Mouse (Mus musculus) liver, embryonic 13.5 days (tissue): ENCODE data around the gene Nos3. TPM values are rescaled to one million over a fixed set of nuclear protein-coding genes. Genes with fewer than 3 reads are reported as not detected.
A peak's percentile ranks its signal among the peaks of the same experiment; 100 is the strongest.

ENCODE experiments used
- ATAC-seq: fragments of 200-750 bp; cut with Nextera tagmentation; 2 replicates; pipeline ENCODE4 v1.8.0; 2017; ENCODE audit warnings: low read depth, mild to moderate bottlenecking, moderate number of reproducible peaks, moderate library complexity
- DNase-seq: peaks from one replicate; pipeline ENCODE4 v3.0.0; 2022
- H3K27ac ChIP-seq: fragments of 300-500 bp; sonication (generic); 2 replicates; pipeline ENCODE4 v1.5.1; 2015; ENCODE audit warnings: moderate library complexity, mild to moderate bottlenecking, inconsistent platforms
- H3K27me3 ChIP-seq: fragments of 300-500 bp; sonication (generic); 2 replicates; pipeline ENCODE4 v1.6.1; 2015; ENCODE audit warnings: mild to moderate bottlenecking, inconsistent platforms
- H3K36me3 ChIP-seq: fragments of 300-500 bp; sonication (generic); 2 replicates; pipeline ENCODE4 v1.6.1; 2015; ENCODE audit warnings: mild to moderate bottlenecking, inconsistent platforms
- H3K4me1 ChIP-seq: fragments of 300-500 bp; sonication (generic); replicated peaks from 2 replicates; pipeline ENCODE4 v1.6.1; 2015; ENCODE audit warnings: inconsistent platforms
- H3K4me2 ChIP-seq: fragments of 300-500 bp; sonication (generic); 2 replicates; pipeline ENCODE4 v1.6.1; 2015; ENCODE audit warnings: inconsistent platforms, mild to moderate bottlenecking, moderate library complexity
- H3K4me3 ChIP-seq: fragments of 300-500 bp; sonication (generic); replicated peaks from 2 replicates; pipeline ENCODE4 v1.5.1; 2015; ENCODE audit warnings: mild to moderate bottlenecking, inconsistent platforms
- H3K9ac ChIP-seq: fragments of 300-500 bp; sonication (generic); 2 replicates; pipeline ENCODE4 v1.6.1; 2015; ENCODE audit warnings: mild to moderate bottlenecking, inconsistent platforms
- H3K9me3 ChIP-seq: fragments of 300-500 bp; sonication (generic); replicated peaks from 2 replicates; pipeline ENCODE4 v1.6.1; 2016; ENCODE audit warnings: inconsistent platforms
- WGBS: fragments of 180-500 bp; shearing (Covaris S2); methylation state at CpG from one replicate; pipeline ENCODE4 v1.1.7; 2015; ENCODE audit not compliant: insufficient replicate concordance; 5-methylcytosine and 5-hydroxymethylcytosine counted together
- polyA plus RNA-seq: library from polyadenylated mRNA; unstranded; fragments of >200 nt; fragmentation: Nextera tagmentation; extraction: Ambion mirVana; gene quantifications from 2 replicates; pipeline ENCODE4 v1.2.1, GENCODE M21; 2015

The Nos3 gene
- polyA plus RNA-seq, 1 experiment from 2014 or later, result 2.7 TPM

DNA sequence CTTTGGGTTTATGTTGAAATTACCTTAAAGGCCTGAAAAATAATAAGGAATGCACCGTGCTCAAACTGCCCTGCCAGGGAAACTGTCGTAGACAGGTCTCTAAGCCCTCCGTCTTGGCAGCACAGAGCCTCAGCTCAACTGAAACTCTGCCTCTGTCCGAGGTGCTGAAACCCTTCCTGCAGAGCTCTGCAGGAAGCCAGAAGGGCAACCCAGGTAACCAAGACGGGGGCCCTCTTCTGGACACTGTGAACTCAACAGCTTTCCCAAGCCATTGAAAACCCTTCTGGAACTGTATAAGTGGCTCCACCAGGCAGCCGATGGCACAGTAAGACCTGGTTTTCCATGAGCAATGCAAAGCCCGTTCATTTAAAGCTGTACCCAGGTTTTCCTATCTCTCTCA, 7.1 kb upstream of the Nos3 start:
- WGBS, result 14% methylated on average over 7 of the region's 7 CpGs
- Histone ChIP-seq H3K9me3 (no peaks in the 10 kb centered on the region), H3K27ac (no peak overlapping the region), H3K4me3 (no peak overlapping the region), H3K36me3 (no peaks in the 10 kb centered on the region), H3K9ac (no peak overlapping the region), H3K4me1 (peaks cover 4% of the 10 kb centered on the region), H3K27me3 (peaks cover 46% of the 10 kb centered on the region), H3K4me2 (no peak overlapping the region)
- DNase-seq (no peak), ATAC-seq (peak; percentile 31; the same call in 1 of the 2 replicates)

DNA sequence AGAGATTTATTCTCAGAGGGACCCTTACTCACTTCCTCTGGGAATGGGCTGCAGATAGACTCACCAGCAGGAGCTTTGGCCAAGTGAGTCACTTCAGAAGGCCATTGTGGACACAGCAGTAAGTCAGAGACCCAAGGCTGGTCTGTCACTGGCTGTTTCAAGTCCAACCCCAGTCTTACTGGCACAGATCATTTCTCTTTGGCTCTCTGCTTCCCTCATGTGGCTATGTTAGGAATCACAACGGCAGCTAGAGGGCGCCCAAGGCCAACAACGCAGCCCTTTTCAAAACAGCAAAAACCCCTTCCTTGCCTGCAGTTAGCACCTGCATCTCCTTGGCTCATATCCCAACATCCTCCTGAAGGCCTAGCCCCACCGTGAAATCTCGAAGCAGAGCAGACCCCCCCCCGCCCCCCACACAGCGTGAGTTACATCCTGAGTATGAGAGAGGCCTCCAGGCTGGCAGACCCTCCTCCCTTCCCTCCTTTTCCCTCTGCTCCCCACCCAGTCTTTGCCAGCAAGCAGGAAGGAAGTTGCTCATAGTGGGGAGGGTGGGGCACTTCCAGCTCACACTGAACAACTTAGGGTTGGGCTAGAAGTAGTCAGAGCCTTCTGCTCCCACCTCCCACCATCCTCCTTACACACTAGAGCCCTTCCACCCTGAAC, 3.7 kb upstream of the Nos3 start:
- Histone ChIP-seq H3K4me2 (no peak overlapping the region), H3K4me3 (no peak overlapping the region), H3K27ac (no peak overlapping the region), H3K27me3 (peaks cover 41% of the 10 kb centered on the region), H3K4me1 (peaks cover 9% of the 10 kb centered on the region), H3K9ac (no peak overlapping the region), H3K9me3 (no peaks in the 10 kb centered on the region), H3K36me3 (no peaks in the 10 kb centered on the region)
- DNase-seq, result peak; percentile 46
- under 1% methylated on average over 7 of the region's 7 CpGs for WGBS
- ATAC-seq, result 0 out of 2 replicates have a peak, but pooled peaks have one; percentile 29

DNA sequence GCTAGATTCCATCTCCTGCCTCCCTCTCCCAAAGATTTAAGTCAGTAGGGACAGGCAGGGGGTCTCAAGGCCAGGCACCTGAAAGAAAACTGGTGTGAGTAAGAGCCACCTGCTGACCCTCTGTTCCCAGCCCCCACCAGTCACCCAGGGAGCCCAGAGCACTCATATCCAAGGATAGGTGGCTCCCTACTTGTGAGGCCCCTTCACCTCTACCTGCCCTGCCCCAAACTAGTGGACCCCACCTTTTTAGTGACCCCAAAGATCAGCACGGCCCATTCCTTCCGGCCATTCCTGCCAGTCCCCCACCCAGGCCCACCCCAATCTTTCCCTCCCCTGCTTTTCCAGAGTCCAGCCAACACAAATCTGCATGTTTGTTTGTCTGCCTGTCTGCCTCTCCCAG, 1.1 kb upstream of the Nos3 start:
- no peaks in the 10 kb centered on the region for H3K9me3 ChIP-seq
- no peak overlapping the region for H3K4me2 ChIP-seq
- H3K9ac ChIP-seq, result no peak overlapping the region
- H3K27ac ChIP-seq, result no peak overlapping the region
- DNase-seq (no peak), ATAC-seq (no peak)
- H3K27me3 ChIP-seq, result peaks cover 52% of the 10 kb centered on the region
- H3K4me3 ChIP-seq, result no peak overlapping the region
- H3K4me1 ChIP-seq, result peaks cover 9% of the 10 kb centered on the region
- H3K36me3 ChIP-seq, result no peaks in the 10 kb centered on the region
- 62% methylated on average over 2 of the region's 2 CpGs for WGBS

DNA sequence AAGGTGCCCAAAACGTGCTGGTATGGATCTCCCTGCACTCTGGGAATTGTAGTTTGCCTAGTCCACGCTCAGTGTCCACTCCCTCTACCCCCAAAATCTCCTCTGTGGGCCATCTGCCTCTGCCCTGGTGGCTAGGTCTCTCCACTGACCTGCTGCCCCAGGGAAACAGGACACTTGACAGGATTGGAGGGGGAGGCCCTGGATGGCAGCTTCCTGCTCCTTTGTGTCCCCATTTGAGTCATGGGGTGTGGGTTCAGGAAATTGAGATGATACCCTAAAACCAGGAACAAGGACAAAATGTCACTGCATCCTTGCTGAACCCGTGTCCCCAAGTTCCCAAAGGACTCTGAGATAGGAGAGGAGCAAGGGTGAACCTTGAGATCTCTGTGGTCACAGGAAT, 549 bp upstream of the Nos3 start:
- no peak for DNase-seq
- Histone ChIP-seq H3K4me2 (no peak overlapping the region), H3K27ac (no peak overlapping the region), H3K4me3 (no peak overlapping the region), H3K36me3 (no peaks in the 10 kb centered on the region), H3K27me3 (peaks cover 50% of the 10 kb centered on the region), H3K9ac (no peak overlapping the region), H3K9me3 (no peaks in the 10 kb centered on the region), H3K4me1 (peaks cover 9% of the 10 kb centered on the region)
- 49% methylated on average over 3 of the region's 3 CpGs for WGBS
- ATAC-seq, result no peak

DNA sequence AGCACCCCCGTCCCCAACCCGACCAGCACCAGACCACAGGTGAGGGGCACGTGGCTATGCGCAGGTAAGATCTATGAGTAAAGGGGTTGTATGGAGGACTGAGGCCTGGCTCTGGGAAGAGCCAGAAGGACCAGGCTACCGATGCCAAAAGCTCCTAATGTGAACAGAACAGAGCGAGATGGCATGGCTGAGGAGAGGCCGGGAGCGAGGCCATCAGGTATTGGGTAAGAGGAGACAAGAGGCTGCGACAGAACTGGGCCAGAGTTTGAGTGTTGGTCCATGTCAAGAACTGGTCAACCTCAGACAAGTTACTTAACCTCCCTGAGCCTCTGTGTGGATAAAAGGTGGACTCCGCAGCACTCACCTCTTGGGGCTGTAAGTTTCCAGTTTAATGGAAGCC, 353 bp downstream of the Nos3 start:
- peak overlapping the region; percentile 21; the same call in 1 of the 2 replicates for H3K4me2 ChIP-seq
- no peak for DNase-seq
- peak overlapping the region; percentile 29 for H3K27ac ChIP-seq
- 0 out of 2 replicates have a peak overlapping the region, but pooled peaks have one; percentile 0 for H3K9ac ChIP-seq
- no peak for ATAC-seq
- no peaks in the 10 kb centered on the region for H3K9me3 ChIP-seq
- WGBS, result 44% methylated on average over 10 of the region's 10 CpGs
- peaks cover 9% of the 10 kb centered on the region for H3K4me1 ChIP-seq
- H3K4me3 ChIP-seq, result no peak overlapping the region
- H3K36me3 ChIP-seq, result no peaks in the 10 kb centered on the region
- H3K27me3 ChIP-seq, result peaks cover 47% of the 10 kb centered on the region

DNA sequence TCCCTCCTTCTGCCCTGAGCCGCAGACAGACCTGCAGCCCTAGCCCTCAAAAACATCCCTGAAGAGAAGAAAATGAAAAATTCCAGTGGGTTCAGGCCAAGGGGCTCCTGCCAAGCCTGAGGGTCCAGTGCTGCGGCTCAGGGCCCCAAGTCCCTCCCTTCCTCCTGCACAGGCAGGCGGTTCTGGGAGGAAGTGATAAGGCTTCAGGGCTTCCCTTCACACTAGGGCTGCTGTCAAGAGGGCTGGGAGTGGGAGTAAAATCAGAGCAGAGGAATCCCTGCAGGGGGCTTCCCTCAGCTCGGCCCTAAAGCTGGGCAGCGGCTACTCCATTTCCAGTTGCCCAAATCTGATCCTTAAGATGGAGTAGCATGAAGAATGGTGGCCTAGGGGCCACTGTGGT, 918 bp downstream of the Nos3 start:
- Histone ChIP-seq H3K27me3 (peaks cover 47% of the 10 kb centered on the region), H3K9ac (0 out of 2 replicates have a peak overlapping the region, but pooled peaks have one; percentile 0), H3K36me3 (no peaks in the 10 kb centered on the region), H3K4me1 (peaks cover 9% of the 10 kb centered on the region), H3K4me3 (no peak overlapping the region), H3K4me2 (peak overlapping the region; percentile 21; the same call in 1 of the 2 replicates), H3K27ac (peak overlapping the region; percentile 29), H3K9me3 (no peaks in the 10 kb centered on the region)
- WGBS, result 3% methylated on average over 5 of the region's 5 CpGs
- DNase-seq, result no peak
- ATAC-seq, result no peak

DNA sequence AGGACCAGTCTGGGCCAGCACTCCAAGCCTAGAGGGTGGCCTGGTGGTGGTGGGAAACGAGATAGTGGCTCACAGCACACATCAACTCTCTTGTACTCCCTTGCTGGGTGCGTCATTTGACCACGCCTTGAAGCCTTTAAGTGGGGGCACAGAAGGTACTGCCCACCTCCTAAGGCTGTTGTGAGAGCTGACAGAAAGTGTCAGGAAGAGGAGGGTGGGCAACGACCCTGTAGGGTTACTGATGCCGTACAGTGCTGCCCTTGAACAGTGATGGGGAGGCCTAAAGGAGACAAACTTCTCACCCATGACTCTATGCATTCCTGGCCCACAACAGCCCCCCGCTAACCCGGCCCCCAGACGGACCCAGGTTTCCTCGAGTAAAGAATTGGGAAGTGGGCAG, 1.8 kb downstream of the Nos3 start:
- peaks cover 47% of the 10 kb centered on the region for H3K27me3 ChIP-seq
- H3K4me3 ChIP-seq, result no peak overlapping the region

DNA sequence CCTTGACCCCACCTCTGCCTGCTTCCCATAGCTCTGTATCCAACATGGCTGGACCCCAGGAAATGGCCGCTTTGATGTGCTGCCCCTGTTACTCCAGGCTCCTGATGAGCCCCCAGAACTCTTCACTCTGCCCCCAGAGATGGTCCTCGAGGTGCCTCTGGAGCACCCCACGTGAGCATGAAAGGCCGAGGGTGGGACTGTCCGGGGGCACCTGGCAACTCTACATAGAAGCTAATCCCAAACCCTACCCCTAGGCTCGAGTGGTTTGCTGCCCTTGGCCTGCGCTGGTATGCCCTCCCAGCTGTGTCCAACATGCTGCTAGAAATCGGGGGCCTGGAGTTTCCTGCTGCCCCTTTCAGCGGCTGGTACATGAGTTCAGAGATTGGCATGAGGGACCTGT, 5.2 kb downstream of the Nos3 start:
- H3K4me1 ChIP-seq, result peaks cover 9% of the 10 kb centered on the region
- no peaks in the 10 kb centered on the region for H3K36me3 ChIP-seq
- WGBS, result 64% methylated on average over 9 of the region's 9 CpGs
- H3K27ac ChIP-seq, result no peak overlapping the region
- H3K4me2 ChIP-seq, result no peak overlapping the region
- H3K9ac ChIP-seq, result no peak overlapping the region
- ATAC-seq (no peak), DNase-seq (no peak)
- peaks cover 29% of the 10 kb centered on the region for H3K27me3 ChIP-seq
- H3K9me3 ChIP-seq, result no peaks in the 10 kb centered on the region
- no peak overlapping the region for H3K4me3 ChIP-seq

More for the DNA sequence above, 1.8 kb downstream of the Nos3 start:
- H3K36me3 ChIP-seq, result no peaks in the 10 kb centered on the region
- no peak overlapping the region for H3K4me2 ChIP-seq
- WGBS, result 58% methylated on average over 9 of the region's 9 CpGs
- H3K27ac ChIP-seq, result no peak overlapping the region
- no peaks in the 10 kb centered on the region for H3K9me3 ChIP-seq
- DNase-seq, result no peak
- no peak overlapping the region for H3K9ac ChIP-seq
- no peak for ATAC-seq
- H3K4me1 ChIP-seq, result peaks cover 9% of the 10 kb centered on the region

DNA sequence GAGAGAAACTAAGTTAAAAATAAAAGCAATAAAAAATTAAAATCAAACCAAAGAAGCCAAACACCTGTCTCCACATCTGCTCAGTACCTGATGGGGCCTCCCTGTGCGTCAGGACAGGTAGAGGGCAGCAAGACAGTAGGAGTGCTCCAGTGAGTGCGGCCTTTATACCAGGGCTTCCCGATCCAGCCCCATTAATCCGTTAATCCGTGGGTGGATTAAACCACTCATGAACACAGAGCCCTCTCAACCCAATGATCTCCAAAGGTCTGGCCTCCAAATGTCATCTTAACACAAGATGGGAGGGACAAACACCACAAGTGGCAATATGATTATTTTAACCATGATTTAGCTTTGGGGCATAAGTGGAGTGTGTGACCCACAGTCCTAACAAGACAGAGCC, 9.2 kb downstream of the Nos3 start:
- H3K36me3 ChIP-seq, result no peaks in the 10 kb centered on the region
- ATAC-seq, result no peak

DNA sequence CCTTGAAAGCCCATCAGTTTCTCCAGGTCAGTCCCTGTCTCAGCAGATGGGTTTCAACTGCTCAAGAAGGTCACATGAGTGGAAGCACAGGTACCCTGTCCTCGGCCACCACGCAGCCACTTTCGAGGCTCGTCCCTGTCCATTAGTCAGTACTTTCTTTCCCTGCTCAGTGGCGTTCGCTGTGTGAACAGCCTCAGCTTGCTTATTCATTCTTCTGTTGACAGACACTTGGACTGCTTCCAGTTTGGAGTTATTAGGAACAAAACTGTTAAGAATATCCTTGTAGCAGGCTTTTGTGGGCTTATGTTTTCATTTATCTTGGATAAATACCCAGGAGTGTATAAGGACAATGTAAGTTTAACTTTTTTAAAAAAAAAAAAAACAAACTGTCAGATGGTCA, 9.6 kb downstream of the Nos3 start:
- Histone ChIP-seq H3K9ac (no peak overlapping the region), H3K4me1 (no peaks in the 10 kb centered on the region), H3K4me3 (no peak overlapping the region), H3K27me3 (peaks cover 16% of the 10 kb centered on the region), H3K36me3 (no peaks in the 10 kb centered on the region), H3K27ac (no peak overlapping the region), H3K4me2 (no peak overlapping the region), H3K9me3 (no peaks in the 10 kb centered on the region)
- DNase-seq (no peak), ATAC-seq (no peak)
- WGBS, result 70% methylated on average over 6 of the region's 6 CpGs

More for the DNA sequence above, 9.2 kb downstream of the Nos3 start:
- H3K9me3 ChIP-seq, result no peaks in the 10 kb centered on the region
- no peak overlapping the region for H3K4me3 ChIP-seq
- peaks cover 17% of the 10 kb centered on the region for H3K27me3 ChIP-seq
- H3K9ac ChIP-seq, result no peak overlapping the region
- no peak overlapping the region for H3K4me2 ChIP-seq
- 73% methylated on average over 5 of the region's 5 CpGs for WGBS
- DNase-seq, result no peak
- no peaks in the 10 kb centered on the region for H3K4me1 ChIP-seq
- H3K27ac ChIP-seq, result no peak overlapping the region

GRCm38 (mm10) chr5:24374666-24375328, 10.2 kb downstream of the Nos3 start:
- Histone ChIP-seq H3K27me3 (peaks cover 16% of the 10 kb centered on the region), H3K4me3 (no peak overlapping the region), H3K9me3 (no peaks in the 10 kb centered on the region), H3K27ac (no peak overlapping the region), H3K4me1 (no peaks in the 10 kb centered on the region), H3K4me2 (no peak overlapping the region), H3K36me3 (no peaks in the 10 kb centered on the region), H3K9ac (no peak overlapping the region)
- 59% methylated on average over 7 of the region's 7 CpGs for WGBS
- DNase-seq, result no peak
- no peak for ATAC-seq

DNA sequence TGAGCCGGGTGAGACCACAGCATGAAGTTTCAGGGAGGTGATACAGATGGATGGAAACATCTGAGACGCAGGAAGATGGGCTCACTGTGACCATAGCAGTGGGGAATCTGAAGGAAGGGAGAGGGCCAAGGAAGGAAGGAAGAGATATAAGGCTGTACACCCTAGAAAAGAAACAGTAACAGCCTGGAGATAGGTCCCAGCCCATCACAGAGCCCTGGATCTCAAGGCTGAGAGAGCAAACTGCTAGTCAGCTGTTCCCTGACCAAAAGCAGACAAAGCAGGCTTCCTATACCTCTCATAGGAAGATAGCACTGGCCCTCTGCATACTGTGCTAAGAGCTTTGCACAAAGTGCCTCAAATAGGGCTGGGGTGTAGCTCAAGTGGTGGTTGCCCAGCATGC, 14.1 kb downstream of the Nos3 start:
- ATAC-seq (no peak), DNase-seq (no peak)
- WGBS, result 52% methylated on average over 2 of the region's 2 CpGs
- Histone ChIP-seq H3K4me2 (no peak overlapping the region), H3K27me3 (peaks cover 26% of the 10 kb centered on the region), H3K9me3 (no peaks in the 10 kb centered on the region), H3K4me3 (no peak overlapping the region), H3K36me3 (no peaks in the 10 kb centered on the region), H3K9ac (no peak overlapping the region), H3K4me1 (peaks cover 9% of the 10 kb centered on the region), H3K27ac (no peak overlapping the region)
